Mouse (Mus musculus): ENCODE results near the gene Tmem151a.

GRCm38 (mm10) chr19:5062041-5062440 is 23.3 kb downstream of the Tmem151a start:
- no peak for TF ChIP-seq CTCF (IDR thresholded peaks at IDR 0.05; ENCODE audit: low read depth, low read length)
- no peak for TF ChIP-seq POLR2A (IDR thresholded peaks at IDR 0.05; ENCODE audit: extremely low read depth, insufficient read depth, low read length)
